Mouse (Mus musculus): ENCODE results near the gene Csrp1.
A peak's percentile ranks its signal among the peaks of the same experiment; 100 is the strongest.

The Csrp1 gene

GRCm38 (mm10) chr1:135698451-135698921 is 21.4 kb upstream of the Csrp1 start:
- DNase-seq = no peak

DNA sequence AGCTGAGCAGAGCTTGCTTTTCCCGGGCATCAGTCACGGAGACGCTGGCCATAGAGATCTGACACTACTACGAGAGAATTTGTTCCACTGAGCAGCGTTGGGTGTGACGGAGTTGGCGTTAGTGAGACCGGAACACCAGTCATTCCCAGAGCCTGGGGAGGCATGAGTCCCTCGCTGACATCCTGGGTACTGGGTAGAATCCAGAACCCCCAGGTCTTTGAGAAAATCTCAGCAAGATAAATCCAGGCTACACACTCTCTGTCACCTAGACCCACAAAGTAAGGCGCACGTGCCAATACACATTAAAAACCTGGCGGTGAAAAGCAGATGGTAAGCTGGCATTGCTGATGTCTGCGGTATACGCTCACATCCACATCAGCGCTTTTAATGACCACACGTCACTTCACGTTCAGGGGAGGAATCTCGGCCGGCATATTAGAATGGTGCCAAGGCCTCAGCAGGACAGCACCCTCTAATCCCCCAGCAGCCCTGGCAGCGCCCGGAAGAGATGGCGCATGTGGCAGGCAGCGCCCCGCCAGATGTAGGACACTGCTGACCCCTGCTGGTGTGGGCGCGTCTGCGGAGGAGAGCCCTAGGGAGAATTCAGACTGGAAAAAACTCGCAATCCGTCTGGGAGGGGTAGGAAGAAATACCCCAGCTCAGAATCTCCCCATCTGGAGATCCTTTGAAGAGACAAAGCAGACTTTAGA is 20.7 kb upstream of the Csrp1 start:
- peak; percentile 55 to 59 for DNase-seq

DNA sequence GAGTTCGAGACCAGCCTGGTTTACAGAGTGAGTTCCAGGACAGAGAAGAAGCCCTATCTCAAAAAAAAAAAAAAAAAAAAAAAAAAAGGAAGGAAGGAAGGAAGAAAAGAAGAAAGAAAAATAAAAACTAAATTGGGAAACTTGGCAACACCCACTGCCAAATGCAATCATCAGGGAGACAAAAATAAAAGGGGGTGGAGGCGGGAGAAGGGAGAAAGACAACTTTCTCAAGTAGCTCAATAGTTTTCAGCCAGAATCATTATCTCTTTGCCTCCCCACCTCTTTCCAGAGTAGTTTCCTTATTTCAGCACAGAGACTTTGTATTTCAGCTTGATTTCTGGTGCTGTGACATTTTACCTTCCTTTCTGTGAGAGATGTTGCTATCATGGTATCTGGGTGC is 20.0 kb upstream of the Csrp1 start:
- DNase-seq = no peak

DNA sequence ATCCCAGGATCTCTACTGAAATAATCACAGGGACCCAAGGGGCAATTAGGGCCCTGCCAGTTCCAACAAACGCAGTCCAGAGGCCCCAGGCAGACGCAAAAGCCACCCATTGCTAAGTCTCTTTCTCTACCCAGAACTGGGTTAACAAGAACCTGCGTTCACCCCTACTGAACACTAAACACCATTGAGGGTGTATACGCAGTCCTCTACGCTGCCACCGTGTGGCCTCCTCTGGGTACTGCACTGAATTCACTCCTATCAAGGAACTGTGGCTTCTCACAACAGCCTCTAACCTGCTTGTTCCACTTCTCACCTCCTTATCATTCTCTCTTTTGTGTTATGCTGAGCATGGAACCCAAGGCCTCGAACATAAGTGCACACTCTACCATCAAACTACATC is 19.3 kb upstream of the Csrp1 start:
- peak; percentile 66 to 74 for DNase-seq

DNA sequence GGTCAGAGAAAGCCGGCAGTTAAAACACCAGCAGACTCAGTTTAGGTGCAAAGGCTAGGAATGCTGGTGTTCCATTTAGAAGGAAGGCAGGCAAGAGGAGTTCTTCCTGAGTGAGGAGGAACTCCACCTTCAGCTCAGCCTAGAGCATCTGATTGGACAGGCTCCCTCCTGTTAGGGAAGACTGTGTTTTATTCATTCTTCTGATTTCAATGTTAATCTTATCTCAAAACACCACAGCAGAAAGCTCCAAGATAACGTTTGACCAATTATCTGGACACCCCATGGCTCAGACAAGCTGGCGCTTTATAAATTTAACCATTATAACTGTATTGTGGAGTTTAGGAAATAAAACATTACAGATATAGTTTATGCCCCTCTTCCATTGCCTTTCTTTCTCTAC is 18.5 kb upstream of the Csrp1 start:
- DNase-seq = no peak

DNA sequence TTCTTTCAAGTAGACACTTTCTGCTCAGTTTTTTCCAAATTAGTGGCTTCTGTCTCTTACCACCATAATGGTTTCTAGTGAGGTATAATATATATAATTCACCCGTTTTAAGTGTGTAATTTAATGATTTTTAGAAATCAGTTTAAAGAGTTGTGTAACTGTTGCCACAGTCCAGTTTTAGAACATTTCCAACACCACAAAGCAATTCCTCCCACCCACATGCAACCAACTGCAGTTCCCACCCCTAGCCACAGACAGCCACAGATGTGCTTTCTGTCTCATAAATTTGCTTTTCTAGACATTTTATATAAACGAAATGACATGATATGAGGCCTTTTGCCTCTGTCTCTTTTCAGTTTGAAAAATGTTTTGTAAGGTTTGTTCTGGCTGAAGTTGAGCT is 17.1 kb upstream of the Csrp1 start:
- DNase-seq = no peak

DNA sequence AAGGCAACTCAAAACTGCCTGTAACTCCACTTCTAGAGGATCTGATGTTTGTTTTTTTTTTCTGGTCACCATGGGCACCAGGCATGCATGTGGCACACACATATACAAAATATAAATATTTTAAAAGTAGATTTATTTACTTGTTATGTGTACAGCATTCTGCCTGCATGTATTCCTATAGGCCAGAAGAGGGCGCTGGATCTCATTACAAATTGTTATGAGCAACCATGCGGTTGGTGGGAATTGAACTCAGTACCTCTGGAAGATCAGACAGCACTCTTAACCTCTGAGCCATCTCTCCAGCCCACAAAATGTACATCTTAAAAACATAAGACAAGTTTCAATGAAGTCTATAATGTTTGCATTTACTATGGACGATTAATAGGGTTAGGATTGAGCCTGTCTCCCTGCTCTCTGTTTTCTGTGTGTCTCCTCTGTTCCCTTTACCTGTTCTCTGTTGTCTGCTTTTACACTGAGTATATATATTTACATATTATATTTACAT is 15.5 kb upstream of the Csrp1 start:
- no peak for DNase-seq

GRCm38 (mm10) chr1:135708369-135708768 is 11.5 kb upstream of the Csrp1 start:
- DNase-seq = no peak

- DNase-seq = no peak
These were observed 8.7 kb upstream of the Csrp1 start for GRCm38 (mm10) chr1:135711126-135711525.

DNA sequence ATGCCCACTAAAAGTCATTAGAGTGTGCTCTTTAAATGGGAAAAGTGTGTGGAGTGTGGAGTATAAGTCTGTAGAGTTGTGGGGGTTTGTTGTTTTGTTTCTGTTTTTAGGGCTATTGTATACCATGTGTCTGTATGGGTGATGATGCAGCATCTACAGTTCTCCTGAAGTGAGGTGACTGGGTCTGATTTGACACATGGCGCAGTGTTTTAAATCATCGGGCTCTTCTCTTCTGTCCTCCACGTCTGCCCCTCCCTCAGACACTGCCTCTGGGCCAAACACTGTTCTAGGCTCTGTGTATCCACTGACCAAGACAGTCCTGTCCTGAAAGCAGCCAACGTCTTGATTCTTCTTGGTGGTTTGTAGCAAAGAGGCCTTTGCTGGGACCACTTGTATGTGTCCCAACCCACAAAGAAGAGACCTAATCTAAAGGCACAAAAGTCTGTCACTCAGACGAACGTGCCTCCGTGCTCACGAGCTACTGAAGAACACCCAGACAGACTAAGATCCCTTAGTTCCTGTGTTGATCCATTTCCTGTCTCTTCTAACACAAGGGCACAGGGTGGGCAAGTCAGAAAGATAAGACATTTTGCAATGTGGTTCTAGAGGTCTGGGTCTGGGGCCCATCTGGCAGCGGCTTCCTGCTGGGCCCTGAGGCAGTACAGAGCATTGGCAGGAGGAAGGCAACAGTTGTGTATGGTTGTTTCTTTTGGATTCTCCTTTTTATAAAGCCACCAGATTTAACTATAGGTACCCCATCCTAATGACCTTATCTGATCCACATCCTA is 5.6 kb upstream of the Csrp1 start:
- DNase-seq = no peak

GRCm38 (mm10) chr1:135714901-135715609 is 4.8 kb upstream of the Csrp1 start:
- DNase-seq = no peak

DNA sequence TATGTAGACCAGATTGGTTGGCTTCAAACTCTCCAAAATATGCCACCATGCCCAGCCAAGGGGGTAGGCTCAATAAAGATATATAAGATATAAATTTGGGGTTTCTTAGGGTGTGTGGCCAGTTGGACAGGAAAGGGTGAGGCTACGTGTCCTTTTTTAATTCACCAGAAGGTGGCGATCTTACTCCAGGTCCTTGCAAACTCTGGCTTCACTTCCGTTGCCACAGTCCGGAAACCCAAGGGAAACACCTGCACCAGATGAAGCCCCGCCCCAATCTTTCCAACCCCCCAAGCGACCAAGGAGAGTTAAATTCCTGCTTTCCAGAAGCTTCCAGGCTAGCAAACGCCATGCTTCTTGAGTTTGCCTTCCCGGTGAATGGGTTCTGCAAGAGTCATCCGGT is 375 bp upstream of the Csrp1 start:
- peak; percentile 79 to 83 for DNase-seq

- no peak for DNase-seq
These were observed 3.2 kb downstream of the Csrp1 start for GRCm38 (mm10) chr1:135723016-135723415.

GRCm38 (mm10) chr1:135724134-135724533 is 4.3 kb downstream of the Csrp1 start:
- no peak for DNase-seq

DNA sequence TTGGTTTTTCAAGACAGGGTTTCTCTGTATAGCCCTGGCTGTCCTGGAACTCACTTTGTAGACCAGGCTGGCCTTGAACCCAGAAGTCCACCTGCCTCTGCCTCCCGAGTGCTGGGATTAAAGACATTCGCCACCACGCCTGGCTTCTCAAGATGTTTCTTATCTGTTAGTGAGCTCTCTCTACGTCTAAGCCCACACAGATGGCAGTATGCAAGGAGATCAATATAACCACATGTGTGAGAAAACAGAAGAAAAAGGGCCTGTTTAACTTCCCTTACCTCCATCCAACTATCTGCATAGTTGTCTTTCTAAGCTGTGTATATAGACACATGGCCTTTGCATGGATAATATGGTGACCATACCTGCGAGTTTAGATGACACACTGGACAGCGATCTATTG is 5.5 kb downstream of the Csrp1 start:
- DNase-seq = peak; percentile 23 to 49

DNA sequence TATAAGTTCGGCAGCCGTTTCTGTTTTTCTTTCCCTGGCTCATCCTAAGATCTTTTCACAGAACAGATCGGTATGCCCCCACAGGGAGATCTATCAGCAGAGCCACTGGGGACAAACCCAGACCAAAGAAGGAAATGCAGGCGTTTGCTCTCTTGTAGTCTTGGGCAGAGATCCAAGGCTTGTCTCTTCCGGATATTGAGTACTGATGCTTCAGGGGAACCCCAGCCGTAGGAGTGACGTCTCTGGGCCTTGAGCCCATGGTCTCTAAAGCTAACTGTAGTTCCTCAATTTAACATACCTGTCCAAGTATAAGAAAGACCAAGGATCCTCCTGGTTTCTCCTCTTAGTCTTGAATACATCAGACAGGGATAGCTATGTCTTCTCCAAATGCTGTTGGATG is 6.1 kb downstream of the Csrp1 start:
- no peak for DNase-seq

GRCm38 (mm10) chr1:135728631-135729366 is 8.9 kb downstream of the Csrp1 start:
- peak; percentile 93 to 97 for DNase-seq

GRCm38 (mm10) chr1:135729367-135729713 is 9.5 kb downstream of the Csrp1 start:
- no peak for DNase-seq

GRCm38 (mm10) chr1:135729821-135730220 is 10.0 kb downstream of the Csrp1 start:
- DNase-seq = no peak

DNA sequence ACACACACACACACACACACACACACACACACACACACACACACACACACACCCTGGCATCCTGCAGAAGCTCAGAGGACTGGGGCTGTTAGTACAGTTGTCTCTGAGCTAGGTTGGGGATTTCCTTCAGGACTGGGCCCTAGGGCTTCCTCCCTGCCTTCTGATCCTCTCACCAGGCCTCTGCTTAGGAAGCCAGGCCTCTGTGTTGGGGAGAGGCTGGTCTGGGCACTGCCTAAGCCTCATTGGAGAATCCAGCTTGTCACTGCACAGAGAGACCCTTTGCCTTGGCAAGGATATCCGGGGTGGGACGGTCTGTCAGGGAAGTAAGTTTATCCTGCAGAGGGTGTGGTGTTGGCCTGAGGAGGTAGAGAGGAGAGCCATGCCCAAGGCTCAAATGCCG is 10.4 kb downstream of the Csrp1 start:
- peak in 1 of 2 experiments; percentile 19 for DNase-seq

- no peak for DNase-seq
These were observed 11.5 kb downstream of the Csrp1 start for GRCm38 (mm10) chr1:135731393-135731792.

DNA sequence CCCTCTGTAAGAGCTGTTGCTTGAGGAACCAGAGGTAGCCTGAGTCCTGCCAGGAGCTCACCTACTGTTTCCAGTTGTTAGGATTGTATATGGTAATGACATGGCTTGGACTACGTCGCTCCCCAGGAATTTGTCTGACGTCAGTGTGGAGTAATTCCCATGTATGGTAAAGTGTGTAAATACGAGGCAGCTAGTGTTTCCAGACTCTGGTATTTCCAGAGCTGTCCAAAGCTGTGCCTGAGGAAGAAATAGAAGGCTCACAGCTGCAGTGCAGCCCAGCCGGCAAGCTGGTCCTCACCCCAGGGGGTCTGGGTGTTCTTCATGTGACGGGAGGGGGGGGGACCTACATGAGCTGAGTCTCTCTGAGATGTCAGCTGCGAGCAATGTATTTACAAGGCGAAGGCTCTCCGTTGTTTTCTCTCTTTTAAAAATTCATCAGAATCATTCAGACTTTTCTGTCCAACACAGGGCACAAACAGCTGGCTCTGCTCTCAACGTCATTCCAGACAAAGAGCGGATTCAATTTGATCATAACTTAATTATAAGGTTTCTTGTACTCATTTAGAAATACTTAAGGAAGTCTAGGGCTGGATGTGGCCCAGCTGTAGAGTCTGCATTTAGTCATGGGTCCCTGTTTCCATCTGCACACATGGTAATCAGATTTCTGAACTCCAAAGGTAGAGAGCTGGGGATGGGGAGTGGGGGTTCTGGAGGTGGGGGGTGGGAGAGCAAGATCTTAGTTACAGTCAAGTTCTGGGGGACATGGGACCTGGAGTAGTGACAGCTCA is 12.2 kb downstream of the Csrp1 start:
- DNase-seq = no peak
